Mouse (Mus musculus): ENCODE results near the gene Robo1.
"Not testable (repeated sequence)": the region's sequence is repeated elsewhere in the genome, so short reads cannot be mapped to it uniquely, and the experiment has no call there.

Gene Robo1

DNA sequence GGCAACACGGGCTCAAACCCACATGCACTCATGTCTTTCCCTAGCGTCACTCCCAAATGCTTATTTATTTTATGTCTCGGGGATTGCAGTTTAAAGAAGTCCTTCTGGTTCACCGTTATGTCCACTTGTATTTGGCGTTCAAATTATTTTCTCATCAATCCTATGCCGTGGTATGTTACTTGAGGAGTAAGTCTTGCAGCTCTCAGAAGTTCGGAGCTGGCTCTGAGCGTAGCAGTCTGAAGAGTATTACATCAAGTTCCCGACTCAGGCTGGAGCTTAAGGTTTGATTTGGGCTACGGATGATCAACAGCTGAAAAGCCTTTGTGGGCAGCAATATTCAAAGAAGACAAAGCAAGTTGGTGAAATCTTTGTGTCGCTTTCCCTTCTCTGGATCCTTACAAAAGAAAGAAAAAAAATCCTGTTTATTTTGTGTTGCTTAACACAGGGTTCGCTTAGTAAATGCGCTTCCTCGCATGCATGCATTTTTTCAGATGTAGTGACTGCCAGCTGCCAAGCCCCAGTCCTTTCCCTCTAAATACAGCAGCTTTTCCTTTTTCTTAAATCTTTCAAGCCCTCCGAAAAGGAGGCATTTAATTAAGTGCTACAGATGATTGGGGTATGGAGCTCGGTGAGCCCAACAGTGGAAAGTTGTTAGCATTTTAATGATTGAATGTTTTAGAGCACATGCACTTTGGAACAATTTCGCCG, 136.5 kb downstream of the Robo1 start:
- no peak for DNase-seq (ENCODE audit: low read depth, low spot score)

DNA sequence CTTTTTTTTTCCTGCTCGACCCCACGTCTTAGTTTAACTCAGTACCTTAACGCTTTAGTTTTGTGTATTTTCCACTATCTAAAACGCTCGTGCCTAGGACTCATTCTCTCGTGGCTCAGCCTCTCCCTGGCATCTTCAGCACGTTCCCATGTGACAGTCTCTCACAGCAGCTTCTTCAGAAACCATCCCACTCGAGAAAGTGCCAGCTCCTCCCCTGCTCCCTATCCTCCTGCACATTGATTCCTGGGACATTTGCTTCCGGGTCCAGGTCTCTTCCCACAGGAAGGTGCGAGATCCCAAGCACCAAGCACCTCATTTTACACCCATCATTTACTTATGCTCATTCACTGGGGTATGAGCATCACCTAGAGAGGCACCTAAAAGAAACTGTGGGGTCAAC, 150.0 kb downstream of the Robo1 start:
- no peak for DNase-seq (ENCODE audit: low read depth, low spot score)

DNA sequence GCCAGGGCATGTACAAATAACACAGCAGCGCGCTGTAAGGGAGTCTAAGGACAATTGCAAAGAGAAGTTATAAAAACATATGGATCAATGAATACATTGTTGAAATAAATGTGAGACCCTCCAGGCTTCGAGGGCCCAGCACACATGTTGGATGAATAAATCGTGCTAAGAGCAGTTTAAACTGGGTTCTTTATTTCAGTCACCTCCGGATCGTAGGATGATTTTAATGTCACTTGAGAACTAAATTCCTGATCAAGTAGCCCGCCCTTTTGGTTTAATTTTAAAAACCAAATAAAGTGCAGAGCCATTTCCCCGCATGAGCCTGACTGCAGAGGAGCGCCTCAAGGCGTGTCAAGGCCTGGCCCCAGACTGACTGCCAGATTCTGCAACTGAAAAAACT, 150.5 kb downstream of the Robo1 start:
- DNase-seq (ENCODE audit: low read depth, low spot score): no peak

DNA sequence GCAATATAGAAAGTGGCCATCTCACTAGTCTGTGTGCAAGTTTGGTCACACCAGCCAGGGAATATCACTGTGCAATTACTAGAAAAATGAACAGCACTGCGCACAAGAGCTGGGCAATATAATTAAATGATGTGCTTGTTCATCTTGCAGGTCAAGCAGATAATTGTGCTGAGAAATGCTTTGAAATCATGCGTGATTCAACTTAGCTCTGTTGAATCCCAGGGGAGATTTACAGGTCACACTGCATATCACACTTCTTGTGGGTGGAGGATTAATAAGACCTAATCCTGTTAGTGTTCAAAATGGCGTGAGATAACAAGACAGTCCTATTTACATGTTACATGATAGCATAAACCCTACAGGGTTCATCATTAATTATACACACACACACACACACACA, 157.6 kb downstream of the Robo1 start:
- DNase-seq (ENCODE audit: low read depth, low spot score): no peak

DNA sequence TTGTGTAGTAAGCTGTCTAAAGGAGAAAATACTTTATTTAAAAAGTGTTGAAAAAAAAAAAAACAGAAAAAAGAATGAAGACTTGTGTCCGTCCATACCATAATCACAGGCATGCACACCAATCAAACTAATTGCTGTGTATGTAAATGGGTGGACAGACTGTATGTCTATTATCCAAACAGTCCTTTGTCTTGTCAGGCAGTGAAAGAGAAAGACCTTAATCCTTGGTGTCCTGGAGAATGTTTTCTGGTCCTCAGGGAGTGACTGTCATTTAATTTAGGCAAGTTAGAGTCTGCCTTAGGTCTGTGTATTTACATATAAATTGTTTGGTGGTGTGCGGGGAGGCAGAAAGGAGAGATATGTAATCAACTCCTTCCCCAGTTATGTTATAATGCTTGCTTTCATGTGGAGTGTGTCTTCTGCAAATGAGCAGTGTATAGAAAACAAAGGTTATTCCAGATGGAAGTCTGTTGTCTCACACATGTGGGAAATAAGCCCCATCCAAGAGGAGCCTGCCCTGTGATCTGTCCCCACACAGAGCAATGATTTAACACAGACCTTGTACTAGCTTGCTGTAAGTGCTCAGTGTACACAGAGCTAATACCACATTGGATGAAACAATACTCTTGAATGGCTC, 162.0 kb downstream of the Robo1 start:
- DNase-seq (ENCODE audit: low read depth, low spot score): no peak

DNA sequence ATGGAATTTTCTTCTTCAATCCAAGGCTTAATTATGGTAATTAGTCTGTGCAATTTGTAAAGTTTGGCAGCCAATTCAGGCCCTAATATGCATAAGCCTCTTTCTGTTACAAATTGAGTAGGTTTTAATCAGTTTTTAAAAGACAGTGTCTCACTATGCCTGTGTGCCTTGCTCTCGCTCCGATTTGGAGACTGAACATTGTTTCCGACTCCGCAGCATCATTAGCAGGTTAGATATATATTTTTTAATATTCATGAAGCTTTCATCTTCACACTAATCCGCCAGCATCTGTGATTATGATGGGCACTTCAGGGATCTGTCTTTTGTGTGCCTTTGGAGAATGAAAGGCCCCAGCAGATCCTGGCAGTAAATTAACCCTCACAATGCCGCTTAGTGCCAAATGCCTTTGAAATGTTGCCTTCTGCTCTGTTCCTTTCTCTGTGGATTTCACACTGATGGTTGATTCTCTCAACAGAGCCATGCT, 202.7 kb downstream of the Robo1 start:
- no peak for DNase-seq (ENCODE audit: low read depth, low spot score)

DNA sequence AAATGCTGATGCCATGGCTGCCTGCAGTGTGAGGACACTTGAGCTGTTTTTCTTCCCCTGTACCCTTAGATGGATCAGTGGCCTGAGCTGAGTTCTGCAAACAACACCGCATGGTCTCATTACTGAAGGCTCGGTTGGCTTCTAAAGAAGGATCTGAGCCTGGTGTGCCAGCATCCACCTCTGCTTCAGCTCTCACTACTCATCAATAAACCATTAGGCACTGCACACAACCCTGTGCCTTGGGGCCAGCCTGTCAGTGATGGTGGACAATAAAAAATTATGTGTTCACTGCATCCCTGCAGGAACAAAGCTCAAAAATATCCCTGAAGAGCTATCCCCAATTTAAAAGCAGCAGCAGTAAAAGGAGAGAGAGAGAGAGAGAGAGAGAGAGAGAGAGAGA, 223.2 kb downstream of the Robo1 start:
- DNase-seq (ENCODE audit: low read depth, low spot score): no peak

DNA sequence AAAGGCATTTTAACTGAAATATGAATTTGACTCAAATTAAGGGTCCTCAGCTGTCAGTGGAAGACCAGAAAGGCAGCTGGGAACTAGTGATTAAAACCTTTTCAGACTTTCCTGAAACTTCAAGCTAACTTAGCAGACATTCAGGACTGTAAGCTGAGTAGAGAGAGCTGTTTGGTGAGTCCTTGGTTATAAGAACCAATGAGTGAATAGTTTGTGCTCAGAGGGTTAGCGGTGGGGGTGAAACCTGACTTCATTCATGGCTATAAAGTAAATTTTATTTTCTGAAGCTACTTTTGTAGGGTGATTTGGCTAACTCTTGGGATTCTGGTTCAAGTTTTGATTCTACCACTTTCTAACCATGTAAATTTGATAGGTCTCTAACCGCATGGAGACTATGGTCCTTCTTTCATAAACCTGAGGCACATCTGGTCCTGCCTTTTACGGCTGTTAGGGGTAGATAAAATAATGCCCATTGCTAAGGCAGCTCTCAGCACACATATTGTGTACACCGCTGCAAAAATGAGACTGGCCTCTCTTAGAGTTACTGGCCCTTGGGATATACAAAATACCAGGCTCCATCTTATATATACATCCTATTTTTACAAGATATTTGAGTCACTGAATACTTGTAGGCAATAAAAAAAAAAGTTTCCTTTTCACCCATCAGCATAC, 225.9 kb downstream of the Robo1 start:
- no peak for DNase-seq (ENCODE audit: low read depth, low spot score)

DNA sequence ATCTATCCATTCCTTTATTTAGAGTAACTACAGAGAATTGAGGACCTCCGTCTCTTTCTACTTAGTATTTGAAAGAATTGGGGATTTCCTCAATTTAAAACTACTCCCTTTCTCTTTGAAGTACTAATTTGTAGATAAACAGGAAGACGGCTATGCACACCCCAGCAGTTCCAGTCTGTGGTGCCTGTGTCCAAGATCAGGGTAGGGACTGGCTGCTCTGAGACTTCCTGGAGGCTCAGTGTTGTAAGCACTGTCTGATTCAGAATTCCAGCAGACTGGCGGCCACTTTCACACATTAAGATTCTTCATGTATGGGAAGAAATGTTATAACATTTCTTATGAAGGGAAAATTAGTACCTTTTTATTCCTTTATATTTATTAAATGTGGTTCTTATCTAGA, 230.1 kb downstream of the Robo1 start:
- no peak for DNase-seq (ENCODE audit: low read depth, low spot score)

DNA sequence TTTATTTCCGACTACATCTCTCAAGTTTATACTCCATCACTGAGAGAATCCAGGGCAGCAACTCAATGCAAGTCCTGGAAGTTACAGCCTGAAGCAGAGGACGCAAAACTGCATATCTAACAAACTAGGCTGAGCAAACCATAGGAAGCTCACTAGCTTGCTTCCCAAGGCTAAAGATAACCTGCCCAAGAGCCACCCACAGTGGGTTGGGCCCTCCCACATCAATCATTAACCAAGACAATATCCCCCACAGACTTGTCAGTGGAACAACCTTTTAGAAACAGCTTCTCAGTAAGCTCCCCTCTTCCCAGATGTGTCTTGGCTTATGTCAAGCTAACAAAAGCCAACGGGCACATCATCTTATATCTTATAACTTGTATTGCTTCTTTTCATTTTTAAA, 235.8 kb downstream of the Robo1 start:
- no peak for DNase-seq (ENCODE audit: low read depth, low spot score)

DNA sequence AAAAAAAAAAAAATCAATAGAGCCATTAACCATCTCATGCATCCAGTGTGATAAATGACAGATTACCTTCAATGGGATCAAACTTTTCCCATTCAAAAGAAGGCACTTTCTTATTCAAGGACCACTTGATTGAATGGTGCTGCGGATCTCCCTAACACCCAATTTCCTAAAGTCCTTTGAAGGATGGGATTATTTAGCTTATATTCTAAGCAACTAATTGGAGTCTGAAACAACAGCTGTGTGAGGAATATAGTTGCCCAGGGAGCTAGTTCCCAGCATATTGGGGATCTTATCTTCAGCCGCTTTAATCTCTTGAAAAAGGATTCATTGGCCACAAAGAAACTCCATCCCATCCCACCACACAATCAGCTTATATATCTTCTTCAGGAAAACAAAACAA, 236.8 kb downstream of the Robo1 start:
- DNase-seq (ENCODE audit: low read depth, low spot score): no peak

DNA sequence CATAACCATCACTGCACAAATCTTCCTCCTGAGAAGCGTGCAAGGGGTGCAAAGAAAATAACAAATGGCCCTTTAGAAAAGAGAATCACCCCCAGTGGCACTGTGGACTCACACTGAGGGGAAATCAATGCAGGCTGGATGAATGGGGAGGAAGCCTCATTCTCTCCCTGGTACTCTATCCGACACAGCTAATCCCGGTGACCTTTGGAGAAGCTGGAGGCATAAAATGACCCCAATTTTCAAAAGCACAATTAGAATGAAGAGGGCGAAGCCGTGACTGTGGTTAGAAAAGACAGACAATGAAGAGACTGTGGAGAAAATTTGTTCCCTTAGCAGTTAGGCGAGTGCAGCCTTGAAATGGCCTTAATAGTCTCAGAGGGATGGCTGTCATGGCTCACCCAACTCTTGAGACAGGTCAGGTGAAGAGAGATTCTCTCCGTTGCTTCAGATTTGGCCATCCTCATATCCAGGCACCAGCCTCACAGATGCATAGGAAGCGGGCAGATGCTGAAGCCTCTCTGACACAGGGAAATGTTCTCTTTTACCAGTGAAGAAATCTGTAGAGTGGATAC, 243.7 kb downstream of the Robo1 start:
- DNase-seq (ENCODE audit: low read depth, low spot score): no peak

DNA sequence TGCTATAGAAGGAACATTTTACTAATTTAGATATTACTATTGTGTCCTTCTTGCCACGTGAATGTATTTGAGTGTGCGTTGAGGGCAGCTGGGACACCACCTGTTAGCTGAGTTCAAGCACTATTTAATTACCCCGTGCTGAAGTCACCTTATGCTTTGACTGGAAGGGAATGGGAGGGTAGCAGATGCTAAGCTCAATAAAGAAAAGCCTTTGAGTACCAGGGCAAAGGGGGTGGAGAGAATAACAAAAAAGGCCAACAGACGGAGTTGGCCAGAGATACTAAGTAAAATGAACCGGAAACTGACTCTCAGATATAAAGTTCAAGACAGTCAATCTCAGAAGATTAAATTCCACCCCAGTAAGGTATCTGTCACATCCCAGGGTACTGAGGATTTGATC, 245.6 kb downstream of the Robo1 start:
- no peak for DNase-seq (ENCODE audit: low read depth, low spot score)

DNA sequence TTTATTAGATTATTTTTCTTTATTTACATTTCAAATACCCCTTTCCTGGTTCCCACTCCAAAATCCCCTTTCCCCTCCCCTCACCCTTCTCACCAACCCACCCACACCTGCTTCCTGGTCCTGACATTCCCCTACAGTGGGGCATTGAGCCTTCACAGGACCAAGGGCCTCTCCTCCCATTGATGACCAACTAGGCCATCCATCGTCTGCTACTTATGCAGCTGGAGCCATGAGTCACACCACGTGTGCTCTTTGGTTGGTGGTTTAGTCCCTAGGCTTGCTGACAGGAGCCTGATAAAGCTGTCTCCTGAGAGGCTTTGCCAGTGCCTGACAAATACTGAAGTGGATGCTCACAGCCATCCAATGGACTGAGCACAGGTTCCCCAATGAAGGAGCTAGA, 254.0 kb downstream of the Robo1 start:
- DNase-seq (ENCODE audit: low read depth, low spot score): not testable (repeated sequence)

DNA sequence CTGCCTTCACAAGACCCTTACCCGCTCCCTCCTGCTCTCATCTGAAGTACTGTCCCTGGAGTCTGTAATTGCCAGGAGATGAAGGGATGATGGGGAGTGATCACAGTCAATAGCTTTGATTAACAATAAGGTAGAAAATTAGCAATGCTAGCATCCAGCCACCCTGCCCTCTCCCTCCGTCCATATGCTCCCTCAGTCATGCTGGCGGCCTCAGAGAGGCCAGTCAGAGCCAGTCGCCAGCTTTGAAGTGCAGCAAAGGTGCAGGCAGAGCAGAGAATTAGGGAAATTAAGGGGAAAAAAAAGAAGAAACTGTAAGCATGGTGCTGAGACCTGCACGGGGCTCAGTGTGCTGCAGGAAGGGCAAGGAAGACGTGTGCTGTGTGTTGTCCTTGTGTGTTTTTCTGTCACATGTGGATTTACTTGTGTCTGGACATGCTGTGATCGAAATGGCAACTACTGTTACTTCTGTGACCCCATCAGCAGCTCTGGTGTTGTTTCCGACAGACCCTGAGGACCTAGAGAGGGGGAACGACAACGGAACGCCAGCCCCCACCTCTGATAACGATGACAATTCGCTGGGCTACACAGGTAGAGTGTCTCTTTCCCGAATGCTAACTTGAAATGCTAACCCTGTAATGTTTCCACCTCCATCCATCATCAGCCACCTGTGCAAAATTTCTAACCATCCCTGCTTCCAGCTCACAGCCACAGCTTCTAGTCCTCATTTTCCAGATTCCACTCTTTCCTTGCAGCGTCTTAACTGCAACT, 255.3 kb downstream of the Robo1 start:
- DNase-seq (ENCODE audit: low read depth, low spot score): no peak

DNA sequence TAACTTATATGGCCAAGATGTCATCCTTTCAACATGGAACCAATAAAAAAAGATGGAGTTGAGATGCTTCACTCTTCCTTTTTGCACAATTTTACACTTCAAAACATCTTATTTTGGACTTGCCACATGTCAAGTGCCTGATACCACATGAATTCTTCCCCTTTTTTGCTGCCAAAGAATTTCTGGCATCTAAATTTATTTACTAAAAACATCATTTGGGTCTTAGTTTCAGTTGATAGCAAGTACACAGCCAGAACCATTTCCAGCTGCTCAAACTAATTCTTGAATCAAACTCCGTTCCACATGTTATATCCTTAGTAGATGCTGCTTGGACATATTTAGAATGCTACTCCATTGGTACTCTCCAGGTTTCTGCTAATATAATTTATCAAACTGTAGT, 267.1 kb downstream of the Robo1 start:
- DNase-seq (ENCODE audit: low read depth, low spot score): no peak

DNA sequence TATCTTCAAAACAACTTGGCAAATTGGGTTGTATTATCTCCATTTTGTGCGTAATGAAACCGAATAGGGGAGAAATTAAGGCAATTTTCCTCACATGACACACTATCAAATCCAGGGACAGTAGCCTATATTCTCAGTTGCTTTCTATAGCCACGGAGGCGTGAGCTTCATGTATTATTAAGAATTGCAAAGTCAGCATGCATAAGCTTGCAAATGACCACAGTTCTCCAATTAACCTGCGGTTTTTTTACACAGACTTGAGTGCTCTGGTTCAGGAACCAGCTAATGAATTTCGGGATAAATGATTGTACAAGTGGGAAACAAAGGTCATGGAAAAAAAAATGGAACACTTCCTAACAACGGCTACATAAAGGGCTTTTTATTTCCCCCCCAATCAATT, 268.9 kb downstream of the Robo1 start:
- no peak for DNase-seq (ENCODE audit: low read depth, low spot score)

DNA sequence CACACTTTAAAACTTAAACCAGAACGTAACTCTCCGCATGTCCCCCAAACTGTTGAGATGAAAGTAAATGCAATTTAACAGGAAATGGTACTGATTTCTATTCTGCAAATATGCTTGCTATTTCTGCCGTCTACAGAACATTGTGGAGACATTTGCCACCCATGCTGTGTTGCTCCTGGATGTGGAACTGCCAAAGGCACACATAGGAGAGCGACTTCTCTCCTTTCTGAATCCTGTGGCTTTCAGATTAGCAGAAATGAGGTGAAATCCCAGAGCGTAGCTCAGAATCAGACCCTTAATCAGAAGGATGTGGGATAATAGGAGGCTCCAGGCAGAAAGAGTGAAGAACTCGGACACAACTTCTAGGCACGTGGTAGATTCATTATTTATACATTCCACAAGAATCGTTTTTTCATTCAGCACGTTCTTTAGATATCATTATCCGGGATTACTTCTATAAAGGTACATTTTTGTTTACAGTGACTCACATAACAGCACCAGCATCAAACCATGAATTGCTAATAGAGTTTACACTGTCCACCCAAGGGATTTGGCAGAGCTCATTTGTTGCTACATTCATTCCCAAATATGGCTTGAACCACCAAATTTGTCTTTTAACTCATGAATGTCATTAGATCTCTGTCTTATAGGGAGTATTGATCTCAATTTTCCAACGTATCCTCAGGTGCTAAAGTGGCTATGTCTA, 276.5 kb downstream of the Robo1 start:
- DNase-seq (ENCODE audit: low read depth, low spot score): no peak

DNA sequence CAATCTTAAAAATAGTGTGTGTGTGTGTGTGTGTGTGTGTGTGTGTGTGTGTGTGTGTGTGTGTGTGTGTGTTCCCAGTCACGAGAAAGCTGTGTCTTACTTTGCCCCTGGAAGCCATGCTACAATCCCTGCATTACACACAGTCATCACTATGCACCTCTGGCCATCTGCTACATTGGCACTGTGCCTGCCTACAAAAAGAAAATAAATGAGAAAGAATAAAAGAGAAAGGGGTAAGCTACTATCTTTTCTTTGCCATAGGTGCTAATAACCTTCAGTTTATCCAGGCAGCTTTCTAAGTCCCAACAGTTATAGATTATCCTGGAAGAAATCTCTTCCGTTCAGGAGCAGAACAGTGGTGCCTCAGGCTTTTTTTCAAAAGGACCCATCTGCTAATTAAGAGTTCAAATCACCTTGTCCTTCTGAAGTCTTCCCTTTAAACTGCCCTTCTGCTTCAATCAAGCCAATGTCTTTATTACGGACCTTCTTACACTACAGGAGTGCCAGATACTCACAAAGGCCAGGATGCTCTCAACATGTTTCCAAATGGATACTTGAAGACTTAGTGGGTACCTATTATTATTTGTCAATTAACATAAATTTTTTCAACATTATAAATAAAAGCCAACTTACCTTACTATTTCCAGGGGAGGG, 277.2 kb downstream of the Robo1 start:
- DNase-seq (ENCODE audit: low read depth, low spot score): no peak

DNA sequence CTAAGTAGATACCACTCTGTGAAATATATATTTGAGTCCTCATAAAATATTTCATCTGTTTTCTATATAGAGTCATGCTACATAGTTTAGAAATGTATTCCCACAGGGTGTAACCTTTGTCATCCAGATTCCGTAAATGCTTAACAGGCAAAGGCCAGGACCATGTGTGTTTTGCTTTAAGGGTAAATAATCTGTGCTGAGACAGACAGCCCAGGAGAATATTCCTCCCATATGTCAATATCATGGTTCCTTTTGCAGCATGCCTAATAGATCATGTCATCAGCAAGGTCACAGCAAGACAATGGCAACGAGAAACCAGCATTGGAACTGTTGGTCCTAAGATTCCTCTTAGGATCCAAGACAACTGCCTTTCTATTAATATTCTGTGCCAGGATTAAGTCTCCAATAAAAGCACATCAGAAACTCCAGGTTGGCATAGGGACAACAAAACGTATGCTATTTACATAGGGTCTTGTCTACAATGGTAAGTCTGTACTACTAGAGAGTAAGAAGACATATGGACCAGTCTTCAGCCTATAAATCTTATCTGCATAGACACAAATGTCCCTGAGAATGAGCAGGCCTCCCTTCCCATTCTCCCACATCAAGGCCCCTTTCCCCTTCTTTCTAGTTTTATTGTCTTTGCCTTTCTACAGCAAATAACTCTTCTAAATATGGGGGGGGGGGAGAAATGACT, 279.4 kb downstream of the Robo1 start:
- DNase-seq (ENCODE audit: low read depth, low spot score): no peak
